Mouse (Mus musculus) brain, embryonic 14.5 days (tissue): ENCODE results near the gene Cd70.

ENCODE experiments used
- CTCF ChIP-seq: fragments of 200-500 bp; IDR thresholded peaks from 2 replicates; pipeline ENCODE4 v1.5.1; 2012; ENCODE audit warnings: inconsistent platforms, mild to moderate bottlenecking, moderate library complexity, borderline replicate concordance; ENCODE audit not compliant: insufficient read depth, insufficient read length; ENCODE audit errors: extremely low read depth
- POLR2A ChIP-seq: fragments of 200-500 bp; IDR thresholded peaks from 2 replicates; pipeline ENCODE4 v1.6.1; 2012; ENCODE audit warnings: mild to moderate bottlenecking, inconsistent platforms, borderline replicate concordance; ENCODE audit not compliant: poor library complexity, insufficient read depth, insufficient read length, severe bottlenecking; ENCODE audit errors: extremely low read depth

- TF ChIP-seq CTCF (no peak), POLR2A (no peak)
Measured at GRCm38 (mm10) chr17:57135635-57136034, 13.9 kb downstream of the Cd70 start.
